Comparison of ENCODE assay signal across 8 mouse cellular contexts in the genomic region with DNA sequence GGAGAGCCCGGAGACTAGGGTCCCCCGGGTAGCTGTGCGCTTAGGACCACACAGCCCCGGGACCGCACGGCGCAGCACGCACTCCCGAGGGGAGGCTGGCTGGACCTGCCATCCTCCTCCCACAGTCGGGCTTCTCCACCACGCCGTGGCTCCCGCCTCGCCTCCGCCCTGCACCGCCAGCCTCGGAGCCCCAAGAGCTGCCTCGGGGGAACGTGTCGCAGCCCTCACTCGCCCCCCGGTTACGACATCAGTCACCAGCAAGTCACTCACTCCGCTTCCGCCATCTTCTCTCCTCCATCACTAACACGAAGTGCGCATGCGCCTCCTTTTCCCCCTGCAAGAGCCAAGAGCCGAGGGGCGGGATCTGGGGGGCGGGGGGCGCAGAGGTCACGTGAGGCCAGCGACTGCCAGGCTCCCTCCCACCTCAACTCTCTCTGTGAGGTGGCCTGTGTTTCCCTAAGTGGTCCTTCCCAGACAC. TPM values are rescaled to one million over a fixed set of nuclear protein-coding genes. Genes with fewer than 3 reads are reported as not detected.
DNase-seq lines count a peak whose midpoint lies in the region; ATAC-seq and TF ChIP-seq lines count a peak whose summit lies in the region.

A gene (minus strand): TSS at position 312 of the 478 bp plus-strand sequence.

- no peak for TF ChIP-seq CTCF in cortical plate, adult 2 months (IDR thresholded peaks at IDR 0.05; ENCODE audit: extremely low read depth, insufficient read depth, low read length)

- peak within 1 kb of the TSS; percentile 87 for H3K4me3 ChIP-seq in cortical plate, adult 2 months (ENCODE audit: insufficient read depth, low read length)

- peak; percentile 92 for TF ChIP-seq POLR2A in cortical plate, adult 2 months (IDR thresholded peaks at IDR 0.05; ENCODE audit: extremely low read depth, insufficient read depth, low read length)

- DNase-seq in gastrocnemius, postnatal 10 days = peak; percentile 91
- DNase-seq in induced T-regulatory cell, adult 2 months (ENCODE audit: low read depth) = peak; percentile 99
- DNase-seq in left cerebral cortex, postnatal 10 days (ENCODE audit: extremely low spot score in 1 of 2, low spot score in 2 of 2) = peak; percentile 91 to 97
- DNase-seq in right cerebral cortex, postnatal 25 days = peak; percentile 91
- peak; percentile 87 to 95 for DNase-seq in urinary bladder, postnatal 4 days (ENCODE audit: low spot score in 2 of 2)

- H3K27ac ChIP-seq in cortical plate, adult 2 months (ENCODE audit: insufficient read depth, low read length) = peak within 1 kb of the TSS; percentile 97

- peaks cover 5% of the 10 kb centered on the region; the same call in 1 of the 2 replicates for H3K4me1 ChIP-seq in cortical plate, adult 2 months (ENCODE audit: control insufficient read depth, insufficient read depth, low read length)

- peak; percentile 28 for ATAC-seq in activated CD4-positive, CD25-positive, alpha-beta regulatory T cell, adult 4 months
- ATAC-seq in megakaryocyte-erythroid progenitor cell, adult 5-6 weeks (replicated peaks; ENCODE audit: low FRiP score, low TSS enrichment, poor library complexity, severe bottlenecking) = peak; percentile 72

- intact Hi-C loops in left cerebral cortex, postnatal 10 days (cut with DNase I) = loop anchor here (10.0 kb wide), 2 partner anchors 166 to 364 kb away; a partner anchor contains a TSS

RNA-seq across cellular contexts. Expression of the gene that starts here (rescaled TPM):
- 10 to 100 TPM; 45.9 to 48.0 TPM for polyA plus RNA-seq in activated CD4-positive, CD25-positive, alpha-beta regulatory T cell, adult 4 months (2017; shearing (Covaris generic))
- polyA plus RNA-seq in cortical plate, adult 2 months (2012; rRNA removed) = 22.0 and 22.3 TPM in 2 replicates
- total RNA-seq in gastrocnemius, postnatal 10 days (2021) = 10 to 100 TPM; 13.6 to 19.2 TPM
- 10 to 100 TPM; 33.2 to 34.8 TPM for total RNA-seq in left cerebral cortex, postnatal 10 days (2021)
- total RNA-seq in megakaryocyte-erythroid progenitor cell, adult 5-6 weeks (2014; fragmentation: Nextera tagmentation) = 30.5 and 33.7 TPM in 2 replicates
- total RNA-seq in megakaryocyte-erythroid progenitor cell, adult 5-6 weeks (2017) = 12.8 and 22.3 TPM in 2 replicates

Comparison
In these comparisons a context has a peak if more than half of its experiments do, and no peak if none do; other contexts are left out.
1. Peak in every context shown above with its lines: DNase-seq, ATAC-seq, H3K4me3 ChIP-seq and H3K27ac ChIP-seq.